In the genomic region with DNA sequence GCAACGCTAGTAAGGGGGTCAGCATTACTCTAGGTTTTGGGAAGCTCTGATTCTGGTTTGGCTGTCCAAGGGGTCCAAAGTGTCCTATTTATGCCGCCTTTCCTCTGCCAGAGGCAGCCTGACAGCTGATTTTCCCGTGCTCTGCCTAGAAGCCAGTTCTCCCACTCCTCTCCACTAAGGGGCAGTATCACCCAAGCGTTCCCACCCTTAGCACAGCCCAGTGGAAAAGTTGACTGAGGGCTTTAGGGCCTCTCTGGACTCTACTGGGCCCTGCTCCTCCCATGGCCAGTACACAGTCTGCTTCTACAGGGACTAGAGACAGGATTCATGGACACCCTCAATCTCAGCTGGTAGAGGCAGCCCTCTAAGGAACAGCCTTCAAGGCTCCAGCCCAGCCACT, we compare ENCODE assay signal across 8 mouse cellular contexts. TPM values are rescaled to one million over a fixed set of nuclear protein-coding genes. Genes with fewer than 3 reads are reported as not detected.
DNase-seq lines count a peak whose midpoint lies in the region; ATAC-seq lines count a peak whose summit lies in the region.

No protein-coding gene starts in this region.

- 0 out of 2 replicates have a peak overlapping the region, but pooled peaks have one; percentile 42 for H3K27ac ChIP-seq in hindbrain, embryonic 10.5 days

- no peaks in the 10 kb centered on the region for H3K36me3 ChIP-seq in hindbrain, embryonic 10.5 days

- H3K4me3 ChIP-seq in hindbrain, embryonic 10.5 days, result no peak overlapping the region

- no peaks in the 10 kb centered on the region for H3K9me3 ChIP-seq in hindbrain, embryonic 10.5 days

- DNase-seq in R1 (ENCODE audit: low read depth, low spot score), result peak; percentile 50
- DNase-seq in cerebellum, adult 9-10 months, result peak; percentile 80
- peak; percentile 77 for DNase-seq in hindbrain, embryonic 10.5 days (ENCODE audit: low spot score)
- peak; percentile 58 for DNase-seq in layer of hippocampus, adult 9-11 months
- DNase-seq in lung, postnatal 14 days, result peak; percentile 80
- DNase-seq in retina, postnatal 7 days (ENCODE audit: low read depth, low spot score), result peak; percentile 66
- DNase-seq in urinary bladder, postnatal 36 days (ENCODE audit: low spot score in 2 of 2), result peak; percentile 63 to 71

- 8% methylated on average over 4 of the region's 4 CpGs for WGBS in hindbrain, embryonic 10.5 days

- peaks cover 67% of the 10 kb centered on the region for H3K4me1 ChIP-seq in hindbrain, embryonic 10.5 days (replicated peaks)

- ATAC-seq in frontal cortex, adult (ENCODE audit: low TSS enrichment), result peak; percentile 54

- H3K27me3 ChIP-seq in hindbrain, embryonic 10.5 days (ENCODE audit: insufficient read depth, poor library complexity, severe bottlenecking), result peaks cover 34% of the 10 kb centered on the region

RNA-seq across cellular contexts. Expression of gene 4930404H24Rik, which starts 14.0 kb away (rescaled TPM):
- not detected in 2 replicates for polyA plus RNA-seq in hindbrain, embryonic 10.5 days (2016; fragmentation: Nextera tagmentation; extraction: Ambion mirVana)

RNA-seq across cellular contexts. Expression of gene Nol4l, which starts 51.2 kb away (rescaled TPM):
- polyA plus RNA-seq in hindbrain, embryonic 10.5 days (2016; fragmentation: Nextera tagmentation; extraction: Ambion mirVana), result 19.1 and 23.3 TPM in 2 replicates
